Mouse (Mus musculus): ENCODE data around the gene Tspan14.

Gene Tspan14

DNA sequence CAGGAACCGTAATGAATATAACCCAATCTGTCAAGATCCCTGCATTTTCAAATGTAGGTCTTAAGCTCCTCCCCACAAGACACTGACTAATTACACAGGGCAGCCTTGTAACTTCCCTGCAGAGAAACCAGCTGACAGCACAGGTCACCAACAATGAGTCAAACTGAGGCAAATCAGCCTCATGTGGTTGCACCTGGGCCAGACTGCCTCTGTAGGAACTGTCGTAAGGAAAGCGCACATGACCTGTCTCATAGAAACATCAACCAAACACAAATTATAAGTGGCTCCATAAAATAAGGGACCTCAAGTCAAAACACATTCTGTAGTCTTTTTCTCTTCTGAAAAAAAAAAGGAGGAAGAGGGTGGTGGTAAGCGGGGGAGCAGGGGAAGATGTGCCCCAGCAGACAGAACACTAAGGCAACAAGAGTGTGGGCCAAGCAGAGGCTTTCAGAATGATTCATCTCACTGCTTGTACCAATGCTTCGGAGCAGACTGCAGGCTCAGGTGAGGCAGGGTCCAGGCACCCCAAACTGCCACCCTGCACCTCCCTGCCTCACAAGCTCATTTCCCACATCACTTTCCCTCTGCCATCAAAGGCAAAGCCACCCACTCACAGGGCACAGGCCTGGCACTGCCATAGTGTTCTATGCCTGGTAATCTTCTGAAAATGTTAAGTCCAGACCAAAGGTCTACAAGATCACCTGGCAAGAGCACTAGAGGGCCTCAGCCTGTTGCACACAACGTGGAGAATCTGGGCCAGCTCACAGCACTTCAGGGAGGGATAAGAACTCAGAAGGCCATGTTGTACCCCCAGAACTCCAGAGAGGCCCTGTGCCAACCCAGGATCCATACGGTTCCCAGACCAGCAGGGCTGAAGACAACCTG lies 16.6 kb downstream of the Tspan14 start:
- DNase-seq, result no peak

GRCm38 (mm10) chr14:40949047-40949446 lies 17.6 kb downstream of the Tspan14 start:
- peak; percentile 41 for DNase-seq

- DNase-seq, result peak; percentile 48
Observed at GRCm38 (mm10) chr14:40948522-40948921, 18.1 kb downstream of the Tspan14 start.

- peak; percentile 80 for DNase-seq
Observed at GRCm38 (mm10) chr14:40947431-40948394, 18.9 kb downstream of the Tspan14 start.

GRCm38 (mm10) chr14:40943802-40944201 lies 22.8 kb downstream of the Tspan14 start:
- DNase-seq, result no peak

DNA sequence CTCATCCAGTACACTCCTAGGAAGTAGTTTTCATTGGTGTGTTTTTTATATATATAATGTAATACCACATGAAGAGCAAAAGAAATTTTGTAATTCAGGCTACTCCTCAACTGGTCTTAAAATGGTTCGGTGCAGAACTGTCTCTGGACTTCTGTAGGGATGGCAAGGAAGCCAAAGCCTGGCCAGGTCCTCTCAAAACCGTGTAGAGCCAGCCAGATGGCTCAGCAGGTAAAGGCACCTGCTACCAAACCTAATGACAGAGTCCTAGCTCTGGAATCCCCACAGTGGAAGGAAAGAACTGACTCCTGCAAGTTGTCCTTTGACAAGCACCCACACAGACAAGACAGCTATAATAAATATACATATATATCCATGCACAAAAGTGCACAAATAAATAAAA lies 24.2 kb downstream of the Tspan14 start:
- no peak for DNase-seq

- DNase-seq, result no peak
Observed at GRCm38 (mm10) chr14:40938380-40938987, 28.1 kb downstream of the Tspan14 start.

DNA sequence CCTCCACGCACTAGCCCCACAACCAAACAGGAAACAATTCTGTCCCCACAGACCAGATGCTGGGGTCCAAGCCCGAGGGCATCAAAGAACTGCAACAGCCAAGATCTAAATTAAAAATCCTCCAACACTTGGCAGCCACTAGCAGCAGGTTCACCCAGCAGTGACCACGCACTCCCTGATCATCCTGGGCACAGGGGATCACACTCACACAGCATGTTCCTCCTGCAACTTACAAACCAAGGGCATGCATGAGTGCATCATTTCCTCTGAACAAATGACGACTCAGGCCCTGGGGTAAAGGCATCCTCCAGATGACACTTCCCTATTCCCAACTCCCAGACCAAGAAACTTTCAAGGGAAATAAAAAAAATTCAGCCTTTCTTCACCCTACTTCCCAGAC lies 29.6 kb downstream of the Tspan14 start:
- DNase-seq, result no peak

GRCm38 (mm10) chr14:40935481-40935880 lies 31.1 kb downstream of the Tspan14 start:
- peak; percentile 36 for DNase-seq

GRCm38 (mm10) chr14:40935054-40935453 lies 31.6 kb downstream of the Tspan14 start:
- DNase-seq, result no peak

GRCm38 (mm10) chr14:40933328-40933727 lies 33.3 kb downstream of the Tspan14 start:
- DNase-seq, result peak; percentile 21

GRCm38 (mm10) chr14:40932225-40932624 lies 34.4 kb downstream of the Tspan14 start:
- DNase-seq, result peak; percentile 40

DNA sequence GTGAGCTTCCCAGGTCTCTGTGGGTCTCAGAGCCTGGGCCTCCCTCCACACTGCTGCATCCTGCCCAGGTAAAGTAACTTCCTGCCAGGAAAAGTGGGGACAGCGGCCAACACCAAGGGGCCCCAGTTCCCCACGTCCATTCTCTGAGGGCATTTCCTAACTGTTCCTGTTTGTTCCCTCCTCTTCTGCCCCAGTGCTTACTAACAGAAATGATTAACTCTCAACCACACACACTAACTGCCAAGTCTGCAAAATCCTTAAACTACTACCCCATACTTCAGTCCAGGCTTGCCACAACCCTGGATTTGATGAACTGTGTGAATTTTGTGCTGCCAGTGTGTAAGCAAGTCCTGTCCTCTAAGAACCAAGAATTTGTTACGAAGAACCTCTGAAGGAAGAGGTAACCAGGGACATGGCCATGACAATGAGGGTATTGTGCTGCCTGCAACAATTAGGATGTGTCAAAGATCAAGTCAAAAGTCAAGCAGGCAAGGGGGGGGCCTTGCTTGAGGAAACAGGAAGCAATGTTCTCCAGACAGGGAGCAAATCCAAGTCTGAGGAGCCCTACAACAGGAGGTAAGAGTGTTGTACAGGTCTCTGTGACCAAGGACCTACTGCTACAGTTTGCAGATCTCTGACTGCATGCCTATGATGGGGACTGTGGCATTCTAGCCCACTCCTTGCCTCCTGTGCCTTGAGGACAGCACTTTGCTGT lies 35.3 kb downstream of the Tspan14 start:
- peak; percentile 53 for DNase-seq

- no peak for DNase-seq
Observed at GRCm38 (mm10) chr14:40929943-40930342, 36.7 kb downstream of the Tspan14 start.

DNA sequence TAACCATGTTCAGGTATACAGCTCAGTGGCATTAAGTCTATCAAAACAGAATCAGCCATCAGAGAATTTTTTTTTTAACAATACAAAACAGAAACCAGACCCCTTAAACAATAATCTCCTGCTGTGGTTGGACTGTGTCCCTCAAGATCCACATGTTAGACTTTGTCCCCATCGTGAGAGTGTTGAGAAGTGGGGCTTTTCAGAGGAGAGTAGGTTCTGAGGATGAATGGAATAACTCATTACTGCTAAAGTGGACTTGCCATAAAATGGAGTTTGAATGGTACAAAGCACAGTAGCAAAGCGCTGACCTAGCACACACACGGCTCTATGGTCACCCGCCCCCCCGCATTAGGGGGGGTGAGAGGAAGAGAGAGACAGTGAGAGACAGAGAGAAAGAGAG lies 37.7 kb downstream of the Tspan14 start:
- no peak for DNase-seq

DNA sequence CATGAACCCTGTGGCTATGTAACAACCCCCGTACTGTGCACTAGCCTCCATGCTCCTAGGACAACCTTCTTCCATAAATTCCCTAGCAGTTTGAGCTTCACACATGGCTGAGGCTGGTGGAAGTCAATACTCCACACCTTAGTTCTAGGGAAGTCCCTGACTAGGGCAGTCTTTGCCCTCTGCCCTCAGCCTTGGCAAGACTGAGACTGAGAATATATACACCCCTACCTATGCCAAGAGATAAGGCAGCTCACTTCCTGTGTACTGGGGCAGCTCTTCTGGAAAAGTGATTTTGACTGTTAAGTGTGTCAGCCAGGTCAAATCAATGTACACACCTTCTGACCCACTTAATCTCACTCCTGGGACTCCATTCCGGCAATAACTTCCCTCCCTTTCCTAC lies 39.6 kb downstream of the Tspan14 start:
- no peak for DNase-seq

GRCm38 (mm10) chr14:40924378-40925113 lies 42.1 kb downstream of the Tspan14 start:
- DNase-seq, result peak; percentile 63

DNA sequence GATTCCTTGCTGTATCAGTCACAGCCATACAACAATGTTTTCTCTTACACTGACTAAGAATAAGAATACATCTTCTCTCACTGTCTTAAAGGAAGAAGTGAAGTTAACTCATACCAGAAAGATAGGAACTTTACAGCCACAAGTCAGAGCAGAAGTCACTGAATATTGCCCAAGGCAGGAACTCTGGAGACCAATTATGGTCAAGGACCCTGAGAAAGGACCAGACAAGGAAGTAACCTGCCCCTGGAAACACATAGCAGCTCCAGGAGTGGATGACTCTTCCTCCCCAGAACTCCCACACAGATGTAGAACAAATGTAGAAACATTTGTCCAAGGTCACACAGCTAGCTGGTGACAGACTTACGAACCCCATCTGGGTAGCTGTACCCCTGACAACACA lies 45.4 kb downstream of the Tspan14 start:
- peak; percentile 53 for DNase-seq

GRCm38 (mm10) chr14:40919521-40919920 lies 47.1 kb downstream of the Tspan14 start:
- peak; percentile 43 for DNase-seq

- DNase-seq, result no peak
Observed at GRCm38 (mm10) chr14:40918477-40918876, 48.1 kb downstream of the Tspan14 start.

GRCm38 (mm10) chr14:40917632-40918031 lies 49.0 kb downstream of the Tspan14 start:
- DNase-seq, result peak; percentile 97

DNA sequence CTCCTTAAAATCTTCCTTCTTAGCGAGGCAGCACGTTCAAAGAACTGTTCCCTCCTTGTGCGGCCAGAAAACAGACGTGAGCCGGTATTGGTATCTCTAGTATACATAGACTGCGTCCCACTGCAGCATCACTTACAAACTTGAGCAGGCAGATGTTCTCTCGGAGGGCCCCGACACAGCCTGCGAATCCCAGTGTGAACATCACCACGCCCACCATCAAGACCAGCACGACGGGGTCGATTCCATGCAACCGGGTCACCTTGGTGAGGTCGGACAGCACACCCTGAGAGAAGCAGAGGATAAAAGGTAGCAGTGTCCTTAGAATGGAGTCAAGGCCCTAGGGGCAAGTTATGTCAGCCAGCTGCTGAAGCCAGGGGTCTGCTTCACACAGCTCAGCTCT lies 49.9 kb downstream of the Tspan14 start:
- DNase-seq, result no peak

Data from lung, postnatal 36 days (tissue).